Mouse (Mus musculus) left cerebral cortex, adult 11 months (tissue): Measurements from ENCODE around the gene Abhd17b.

Experiments used
- DNase-seq: peaks from one replicate; pipeline ENCODE4 v3.0.0; 2022; ENCODE audit warnings: low spot score

Abhd17b gene

GRCm38 (mm10) chr19:21733176-21733575, 80.2 kb downstream of the Abhd17b start:
- no peak for DNase-seq

GRCm38 (mm10) chr19:21734112-21734511, 81.1 kb downstream of the Abhd17b start:
- DNase-seq, result no peak
